Mouse (Mus musculus): Measurements from ENCODE around the gene Gm39566.
A peak's percentile ranks its signal among the peaks of the same experiment; 100 is the strongest.

Gene Gm39566

DNA sequence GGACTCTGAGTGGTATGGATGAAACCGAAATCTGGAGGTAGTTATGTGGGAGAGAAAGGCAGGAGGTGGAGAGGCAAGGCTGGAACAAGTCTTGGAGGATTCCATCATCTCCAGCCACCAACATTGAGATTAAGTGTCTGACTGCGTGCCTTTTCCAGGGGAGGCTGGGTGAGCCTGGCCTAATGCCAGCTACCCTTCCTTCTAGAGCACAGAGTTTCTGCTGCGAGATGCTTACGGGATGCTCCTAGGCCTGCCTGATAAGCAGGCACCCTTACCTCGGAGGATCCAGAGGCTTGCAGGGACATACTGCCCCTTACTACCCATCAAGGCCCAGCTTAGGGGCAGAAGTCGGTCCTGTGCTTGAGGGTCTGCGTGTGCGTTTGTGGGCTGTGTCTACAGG, 18.5 kb upstream of the Gm39566 start:
- no peak for DNase-seq

DNA sequence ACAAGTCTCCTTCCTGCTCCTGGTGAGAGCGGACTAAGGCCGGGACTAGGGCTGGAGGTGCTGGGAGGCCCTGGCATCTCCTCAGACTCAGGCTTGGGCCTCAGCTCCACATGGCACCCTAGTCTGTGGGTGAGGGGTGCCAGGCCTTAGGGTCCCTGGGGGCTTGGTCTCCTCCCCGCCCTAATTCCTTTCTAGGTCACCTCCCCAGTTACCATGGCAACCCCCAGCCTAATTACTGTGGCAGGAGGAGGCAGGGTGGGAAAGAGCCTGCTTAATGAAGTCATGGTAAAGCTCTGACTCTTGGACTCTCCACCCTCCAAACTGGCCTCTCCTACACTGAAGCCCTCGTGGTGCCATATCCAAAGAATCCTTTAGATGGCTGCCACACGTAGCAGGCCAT, 13.7 kb upstream of the Gm39566 start:
- no peak for DNase-seq

- DNase-seq: no peak
These were observed 8.4 kb upstream of the Gm39566 start for GRCm38 (mm10) chr11:69823456-69823855.

GRCm38 (mm10) chr11:69822080-69822479, 7.0 kb upstream of the Gm39566 start, which contains the start of gene Spem1:
Gene Spem1 (minus strand): TSS chr11:69822180.
- DNase-seq: no peak

- DNase-seq: no peak
These were observed 3.8 kb upstream of the Gm39566 start for GRCm38 (mm10) chr11:69818871-69819270.

- no peak for DNase-seq
These were observed 3.3 kb upstream of the Gm39566 start, which contains the start of gene Spem2 for GRCm38 (mm10) chr11:69818365-69818764. Gene Spem2 (minus strand): TSS chr11:69818465.

DNA sequence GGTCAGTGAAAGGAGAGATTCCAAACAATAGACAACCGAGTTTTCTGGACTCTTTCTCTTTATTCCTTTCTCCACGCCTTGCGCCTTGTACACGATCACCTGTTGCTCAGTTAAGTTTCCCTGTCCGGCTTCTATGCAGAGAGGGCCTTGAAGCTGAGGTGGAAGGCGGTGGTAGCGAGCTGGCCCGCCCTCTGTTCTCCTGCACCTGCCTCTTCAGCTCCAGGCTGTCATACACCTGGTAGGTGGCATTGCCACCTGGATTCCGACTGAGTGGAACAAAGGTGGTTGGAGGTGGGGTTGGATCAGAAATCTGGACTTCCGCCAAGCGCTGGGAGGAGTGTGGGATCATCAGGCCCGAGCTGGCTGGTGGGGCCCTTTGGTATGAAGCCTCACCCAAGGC, 1.4 kb upstream of the Gm39566 start:
- DNase-seq: no peak

- no peak for DNase-seq
These were observed 4.8 kb downstream of the Gm39566 start for GRCm38 (mm10) chr11:69810280-69810679.

DNA sequence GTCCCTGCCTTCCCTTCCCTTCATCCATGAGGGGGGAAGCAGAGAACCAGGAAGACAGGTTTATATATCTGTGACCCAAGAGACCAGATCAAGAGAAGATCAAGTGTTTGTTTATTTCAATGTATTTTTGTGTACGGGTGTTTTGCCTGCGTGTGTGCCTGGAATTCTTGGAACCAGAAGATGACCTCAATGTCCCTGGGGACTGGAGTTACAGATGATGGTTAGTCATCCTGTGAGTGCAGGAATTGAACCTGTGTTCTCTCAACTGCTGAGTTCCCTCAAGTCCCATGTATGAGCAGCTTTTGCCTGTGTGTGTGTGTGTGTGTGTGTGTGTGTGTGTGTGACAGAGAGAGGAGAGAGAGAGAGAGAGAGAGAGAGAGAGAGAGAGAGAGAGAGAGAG, 7.5 kb downstream of the Gm39566 start:
- no peak for DNase-seq

DNA sequence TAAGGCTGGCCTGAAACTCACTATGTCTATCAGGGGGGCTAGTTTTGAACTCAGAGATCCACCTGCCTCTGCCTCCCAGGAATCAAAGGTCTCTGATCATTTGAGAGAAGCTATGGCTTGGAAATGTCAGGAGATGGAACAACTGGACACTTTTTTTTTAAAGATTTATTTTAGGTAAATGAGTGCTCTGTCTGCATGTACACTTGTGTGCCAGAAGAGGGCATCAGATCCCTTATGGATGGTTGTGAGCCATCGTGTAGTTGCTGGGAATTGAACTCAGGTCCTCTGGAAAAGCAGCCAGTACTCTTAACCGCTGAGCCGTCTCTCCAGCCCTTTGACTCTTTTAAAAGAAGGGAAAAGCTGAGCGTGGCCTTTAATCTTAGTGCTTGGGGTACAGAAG, 8.7 kb downstream of the Gm39566 start:
- DNase-seq: no peak

GRCm38 (mm10) chr11:69804972-69805909, 9.9 kb downstream of the Gm39566 start, which contains the start of gene Tmem102:
Gene Tmem102 (minus strand): TSS chr11:69805624.
- DNase-seq: peak; percentile 81 to 92

DNA sequence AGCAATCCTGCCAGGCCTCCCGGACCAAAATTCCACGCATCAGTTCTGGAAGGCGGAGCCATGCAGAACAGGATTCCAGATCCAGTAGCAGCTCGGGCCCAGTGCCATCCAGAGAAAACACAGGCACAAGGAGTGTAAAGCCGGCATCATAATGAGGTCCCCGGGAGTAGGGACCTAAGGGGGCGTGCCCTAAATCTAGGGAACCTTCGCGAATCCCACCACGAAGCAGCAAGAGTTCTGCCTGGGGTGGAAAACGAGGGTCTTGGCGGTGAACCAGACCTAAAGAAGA, 10.5 kb downstream of the Gm39566 start:
- DNase-seq: peak; percentile 51 to 71

DNA sequence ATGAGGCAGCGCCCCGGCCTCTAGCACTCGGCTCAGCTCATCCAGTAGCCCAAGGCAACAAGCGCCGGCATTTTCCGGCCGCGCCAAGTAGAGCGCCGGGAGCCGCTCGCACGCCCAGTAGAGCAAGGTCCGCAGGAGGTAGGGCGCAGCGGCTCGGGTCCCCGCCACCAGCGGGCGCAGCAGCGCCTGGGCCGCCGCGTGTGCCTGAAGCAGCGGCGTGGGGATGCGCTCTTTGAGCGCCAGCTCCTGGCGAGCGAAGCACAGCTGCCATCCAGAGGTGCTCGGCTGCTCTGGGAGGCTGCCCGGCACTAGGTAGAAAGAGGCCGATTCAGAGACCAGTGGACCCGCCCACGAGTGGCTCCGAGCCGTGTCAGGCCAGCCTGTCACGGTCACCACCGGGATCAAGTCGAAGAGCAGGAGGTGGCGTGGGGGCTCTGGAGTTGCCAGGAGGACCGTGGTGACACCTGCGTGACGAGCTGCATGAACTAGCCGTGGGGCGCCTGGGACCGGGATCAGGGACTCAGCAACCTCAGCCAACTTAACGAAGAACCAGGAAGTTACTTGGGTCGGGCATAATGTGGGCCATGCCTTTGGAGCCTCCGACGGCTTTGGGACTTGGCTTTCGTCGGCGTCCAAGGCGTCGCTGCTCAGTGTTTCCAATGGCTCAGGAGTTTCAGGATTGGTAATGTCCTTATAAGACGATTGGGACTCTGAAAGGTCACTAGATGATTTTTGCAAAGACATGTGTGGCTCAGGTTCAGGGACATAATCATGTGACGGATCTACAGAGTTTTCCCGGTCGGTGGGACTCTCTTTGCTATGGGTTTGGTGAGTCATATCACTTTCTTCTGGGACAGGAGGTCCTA, 11.1 kb downstream of the Gm39566 start:
- peak; percentile 87 to 90 for DNase-seq

- no peak for DNase-seq
These were observed 11.8 kb downstream of the Gm39566 start for GRCm38 (mm10) chr11:69803328-69803727.

- DNase-seq: peak; percentile 82 to 93
These were observed 12.4 kb downstream of the Gm39566 start for GRCm38 (mm10) chr11:69802648-69803105.

- DNase-seq: peak in 1 of 2 experiments; percentile 27
These were observed 13.6 kb downstream of the Gm39566 start, which contains the start of gene Fgf11 for GRCm38 (mm10) chr11:69801379-69801977. Gene Fgf11 (minus strand): TSS chr11:69801857.

GRCm38 (mm10) chr11:69800392-69801197, 14.5 kb downstream of the Gm39566 start:
- DNase-seq: peak; percentile 54 to 73

DNA sequence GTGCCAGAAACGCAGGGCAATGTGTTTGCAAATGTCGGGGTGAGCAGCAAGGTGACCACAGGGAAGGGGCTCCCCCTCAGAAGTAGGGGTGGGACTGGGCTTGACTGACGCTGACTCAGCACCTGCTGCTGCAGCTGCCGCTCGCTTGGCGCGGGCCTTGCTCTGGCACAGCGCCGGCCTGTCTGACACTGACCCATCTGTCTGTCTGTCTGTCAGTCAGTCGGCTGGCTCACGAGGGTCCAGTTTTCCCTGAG, 15.0 kb downstream of the Gm39566 start:
- DNase-seq: peak in 1 of 2 experiments; percentile 36

- no peak for DNase-seq
These were observed 15.5 kb downstream of the Gm39566 start for GRCm38 (mm10) chr11:69799394-69800137.

DNA sequence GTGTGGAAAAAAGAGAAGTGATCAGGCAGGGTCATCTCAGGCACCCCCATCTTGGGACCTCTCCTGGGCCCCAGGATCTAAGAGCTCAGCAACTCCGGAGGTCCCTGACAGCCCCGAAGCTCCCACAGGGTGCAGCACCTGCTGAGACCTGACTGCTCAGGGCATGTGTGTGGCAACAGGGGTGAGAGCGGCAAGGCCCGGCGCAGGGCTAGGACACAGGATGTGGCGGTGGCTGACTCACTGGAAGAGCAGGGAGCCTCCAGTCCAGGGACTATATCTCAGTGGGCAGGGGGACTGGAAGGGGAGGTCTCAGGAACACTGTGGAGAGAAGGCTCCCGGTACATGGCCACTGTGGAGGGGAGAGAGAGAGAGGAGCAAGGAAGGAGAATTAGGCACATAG, 17.2 kb downstream of the Gm39566 start:
- DNase-seq: no peak

DNA sequence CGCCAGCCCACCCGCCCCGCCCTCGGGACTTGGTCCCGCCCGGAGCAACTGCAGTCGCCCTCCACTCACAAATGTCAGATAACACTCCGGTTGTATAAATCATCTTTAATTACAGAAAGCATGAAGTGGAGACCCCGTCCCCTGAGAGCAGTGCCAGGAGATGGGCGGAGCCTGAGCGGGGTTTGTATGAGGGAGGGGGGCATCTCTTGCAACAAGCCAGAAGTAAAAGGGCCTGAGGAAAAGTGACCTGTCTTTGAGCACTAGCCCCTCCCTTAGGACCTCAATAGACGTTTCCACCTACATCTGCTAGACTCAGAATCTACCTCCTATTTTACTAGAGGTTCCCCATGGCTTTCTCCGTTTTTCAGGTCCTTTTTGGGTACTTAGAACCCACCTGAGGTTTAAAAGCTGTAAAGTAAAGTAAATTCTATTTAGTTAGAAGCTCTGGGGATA, 19.1 kb downstream of the Gm39566 start:
- DNase-seq: no peak
